Mouse (Mus musculus) limb, embryonic 14.5 days (tissue): ENCODE data around the gene Lime1. TPM values are rescaled to one million over a fixed set of nuclear protein-coding genes. Genes with fewer than 3 reads are reported as not detected.

Source experiments
- ATAC-seq: fragments of 200-750 bp; cut with Nextera tagmentation; 2 replicates; pipeline ENCODE4 v1.8.0; 2017; ENCODE audit warnings: low read depth, moderate number of reproducible peaks, moderate TSS enrichment; ENCODE audit not compliant: low FRiP score
- DNase-seq: peaks from one replicate; pipeline ENCODE4 v3.0.0-alpha.2; 2015; ENCODE audit warnings: low spot score
- H3K27ac ChIP-seq: fragments of 300-500 bp; sonication (generic); replicated peaks from 2 replicates; pipeline ENCODE4 v1.5.1; 2014; ENCODE audit warnings: low read depth, mild to moderate bottlenecking, low read length, moderate library complexity, mixed read lengths
- H3K27me3 ChIP-seq: fragments of 300-500 bp; sonication (generic); 2 replicates; pipeline ENCODE4 v1.6.1; 2014; ENCODE audit warnings: low read length, mixed read lengths; ENCODE audit not compliant: control insufficient read depth, insufficient read depth
- H3K36me3 ChIP-seq: fragments of 300-500 bp; sonication (generic); 2 replicates; pipeline ENCODE4 v1.6.1; 2014; ENCODE audit warnings: mild to moderate bottlenecking, low read length, moderate library complexity, mixed read lengths; ENCODE audit not compliant: control insufficient read depth, insufficient read depth
- H3K4me1 ChIP-seq: fragments of 300-500 bp; sonication (generic); 2 replicates; pipeline ENCODE4 v1.6.1; 2014; ENCODE audit warnings: antibody characterized with exemption, low read length, mixed read lengths; ENCODE audit not compliant: control insufficient read depth, insufficient read depth
- H3K4me2 ChIP-seq: fragments of 300-500 bp; sonication (generic); replicated peaks from 2 replicates; pipeline ENCODE4 v1.6.1; 2014; ENCODE audit warnings: low read depth, mild to moderate bottlenecking, low read length, moderate library complexity; ENCODE audit not compliant: severe bottlenecking
- H3K4me3 ChIP-seq: fragments of 300-500 bp; sonication (generic); replicated peaks from 2 replicates; pipeline ENCODE4 v1.5.1; 2014; ENCODE audit warnings: low read length
- H3K9ac ChIP-seq: fragments of 300-500 bp; sonication (generic); 2 replicates; pipeline ENCODE4 v1.6.1; 2014; ENCODE audit warnings: mild to moderate bottlenecking, low read depth, low read length, moderate library complexity; ENCODE audit not compliant: severe bottlenecking
- H3K9me3 ChIP-seq: fragments of 300-500 bp; sonication (generic); 2 replicates; pipeline ENCODE4 v1.6.1; 2016; ENCODE audit warnings: low read length; ENCODE audit not compliant: control insufficient read depth
- POLR2A ChIP-seq: fragments of 200-500 bp; IDR thresholded peaks from 2 replicates; pipeline ENCODE4 v1.8.0; 2012; ENCODE audit warnings: inconsistent platforms, mild to moderate bottlenecking, moderate library complexity, borderline replicate concordance; ENCODE audit not compliant: insufficient read depth, insufficient read length; ENCODE audit errors: extremely low read depth
- WGBS: fragments of 180-500 bp; shearing (Covaris S2); extraction: QIAGEN DNeasy Blood & Tissue Kit; methylation state at CpG from one replicate; pipeline ENCODE4 v1.1.7; 2014; 5-methylcytosine and 5-hydroxymethylcytosine counted together
- polyA plus RNA-seq, 2 experiments: library from polyadenylated mRNA; depleted of rRNA in 1 of 2; stranded (reverse) in 1 of 2; unstranded in 1 of 2; fragments of >200 nt; fragmentation: Nextera tagmentation in 1 of 2; extraction: Ambion mirVana in 1 of 2; gene quantifications; 2 replicates each; pipeline versions ENCODE4 v1.2.1 to v1.2.3; 2012 to 2014

Lime1 gene
- polyA plus RNA-seq, 2 experiments = 21.3 to 63.3 TPM

DNA sequence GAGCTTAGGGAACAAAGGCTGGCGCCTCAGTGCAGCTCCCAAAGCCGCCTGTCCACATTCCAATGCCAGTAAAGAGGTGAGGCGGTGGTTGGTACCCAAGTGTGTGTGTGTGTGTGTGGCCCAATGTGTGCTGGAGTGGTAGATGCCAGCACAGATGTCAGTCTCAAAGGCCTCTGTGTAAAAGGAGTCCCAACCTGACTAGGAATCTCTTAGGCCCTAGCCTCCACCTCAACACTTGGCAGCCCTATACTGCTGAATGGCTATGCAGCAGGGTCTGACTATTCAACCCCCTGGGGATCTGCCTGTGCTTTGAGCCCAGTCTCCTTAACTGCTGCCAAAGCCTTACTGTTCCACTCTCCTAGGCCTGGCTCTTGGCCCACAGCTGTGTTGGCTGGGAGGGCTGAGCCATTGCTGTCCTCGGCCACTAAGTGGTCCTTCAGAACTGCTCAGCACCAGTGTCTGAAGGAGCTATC is 5.1 kb downstream of the Lime1 start:
- Histone ChIP-seq H3K9ac (no peak overlapping the region; the same call in 1 of the 2 replicates), H3K9me3 (no peaks in the 10 kb centered on the region), H3K27ac (no peak overlapping the region), H3K4me3 (no peak overlapping the region), H3K27me3 (no peaks in the 10 kb centered on the region), H3K36me3 (peaks cover 75% of the 10 kb centered on the region), H3K4me1 (no peaks in the 10 kb centered on the region), H3K4me2 (no peak overlapping the region)
- TF ChIP-seq POLR2A = no peak
- WGBS = 92% methylated on average over 4 of the region's 4 CpGs
- ATAC-seq = no peak
- peak; percentile 63 for DNase-seq

DNA sequence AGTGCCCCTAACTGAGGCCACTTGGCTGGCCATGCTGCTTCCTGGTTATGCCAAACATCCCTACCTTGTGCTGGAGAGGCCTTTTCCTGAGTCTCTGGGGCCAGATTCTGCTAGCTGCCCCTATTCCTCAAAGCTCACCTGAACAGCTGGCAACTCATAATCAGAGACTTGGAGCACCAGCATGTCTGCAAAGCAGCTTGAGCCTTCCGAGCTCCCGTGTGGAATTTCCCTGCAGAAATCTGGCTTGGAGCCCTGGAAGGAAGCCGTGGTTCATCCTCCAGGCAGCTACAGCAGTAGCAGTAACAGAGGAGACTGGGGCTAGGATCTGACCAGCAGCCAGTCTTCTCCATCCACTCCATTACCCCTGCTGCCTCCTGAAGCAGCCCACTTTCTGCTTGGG is 6.0 kb downstream of the Lime1 start:
- no peak overlapping the region for H3K4me2 ChIP-seq
- H3K27me3 ChIP-seq = no peaks in the 10 kb centered on the region
- no peak overlapping the region for H3K4me3 ChIP-seq
- no peaks in the 10 kb centered on the region for H3K4me1 ChIP-seq
- no peak for DNase-seq
- H3K9ac ChIP-seq = no peak overlapping the region
- TF ChIP-seq POLR2A = no peak
- no peaks in the 10 kb centered on the region for H3K9me3 ChIP-seq
- ATAC-seq = no peak
- WGBS = 75% methylated on average over 3 of the region's 3 CpGs
- peaks cover 66% of the 10 kb centered on the region for H3K36me3 ChIP-seq
- 0 out of 2 replicates have a peak overlapping the region, but pooled peaks have one; percentile 8 for H3K27ac ChIP-seq

DNA sequence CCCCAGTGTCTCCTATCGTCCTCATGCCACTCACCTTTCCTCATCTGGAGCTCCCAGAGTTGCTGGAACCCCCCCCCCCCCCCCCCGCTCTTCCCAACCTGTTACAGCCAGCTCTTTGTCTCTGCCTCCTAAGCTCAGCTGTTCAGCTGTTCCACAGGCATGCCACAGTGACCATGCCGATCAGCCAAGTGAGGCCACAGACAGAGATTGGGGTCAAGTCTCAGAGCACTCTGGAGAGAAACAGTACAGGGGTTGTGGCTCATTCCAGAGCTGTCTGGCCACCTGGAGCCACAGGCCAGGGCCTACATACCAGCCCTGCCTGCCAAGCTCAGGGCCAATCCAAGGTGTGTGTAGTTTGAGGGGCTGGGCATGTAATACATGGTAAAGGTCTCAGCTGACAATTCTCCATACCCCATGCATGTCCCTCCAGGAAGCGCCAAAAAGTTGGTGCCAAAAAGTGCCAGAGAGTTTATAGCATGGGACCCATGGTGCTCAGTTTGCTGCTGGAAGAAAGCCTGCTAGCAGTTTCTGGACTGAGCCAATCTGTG is 6.9 kb downstream of the Lime1 start:
- DNase-seq = no peak
- Histone ChIP-seq H3K27me3 (no peaks in the 10 kb centered on the region), H3K4me2 (no peak overlapping the region), H3K9me3 (no peaks in the 10 kb centered on the region), H3K36me3 (peaks cover 60% of the 10 kb centered on the region), H3K9ac (no peak overlapping the region), H3K4me1 (no peaks in the 10 kb centered on the region), H3K4me3 (no peak overlapping the region), H3K27ac (no peak overlapping the region)
- no peak for ATAC-seq
- 83% methylated on average over 3 of the region's 4 CpGs for WGBS
- TF ChIP-seq POLR2A = no peak

DNA sequence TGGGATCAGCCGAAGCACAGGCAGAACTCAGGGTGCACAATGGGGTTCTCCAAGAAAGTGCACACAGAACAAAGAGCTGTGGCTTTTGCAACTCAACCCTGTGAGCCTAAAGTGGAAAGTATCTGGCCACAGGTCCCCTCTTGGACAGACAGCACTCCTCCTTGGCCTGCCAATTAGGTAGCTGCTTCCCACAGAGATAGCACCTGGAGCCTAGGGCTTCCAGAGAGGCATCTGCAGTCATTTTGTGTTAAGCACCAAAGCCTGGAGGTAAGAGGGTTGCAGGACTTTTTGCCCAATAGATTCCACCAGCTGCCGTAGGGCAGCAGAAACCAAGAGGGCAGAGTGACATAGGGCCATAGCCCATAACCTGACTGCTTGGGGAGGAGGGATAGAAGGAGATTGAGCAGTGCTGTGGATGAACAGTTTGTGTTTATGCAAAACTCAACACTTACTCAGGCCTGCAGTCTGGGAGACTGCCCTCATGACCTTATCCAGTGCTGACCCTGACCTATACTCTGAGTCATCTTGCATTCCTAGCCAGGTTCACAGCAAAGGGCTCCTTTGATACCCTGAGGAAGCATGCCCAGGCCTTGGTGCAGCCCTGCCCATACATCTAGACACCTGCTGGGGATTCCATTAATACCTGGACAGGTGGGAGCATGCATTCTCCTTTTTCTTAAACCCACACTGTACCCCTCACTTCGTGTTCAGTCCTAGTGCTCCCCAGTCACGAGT is 10.4 kb downstream of the Lime1 start:
- Histone ChIP-seq H3K36me3 (peaks cover 25% of the 10 kb centered on the region), H3K9ac (no peak overlapping the region), H3K4me3 (no peak overlapping the region), H3K9me3 (no peaks in the 10 kb centered on the region), H3K27ac (no peak overlapping the region), H3K4me1 (no peaks in the 10 kb centered on the region), H3K27me3 (no peaks in the 10 kb centered on the region), H3K4me2 (no peak overlapping the region)
- ATAC-seq (no peak), DNase-seq (no peak)
- no peak for TF ChIP-seq POLR2A
- 76% methylated on average over 4 of the region's 4 CpGs for WGBS

- H3K36me3 ChIP-seq = peaks cover 18% of the 10 kb centered on the region
- no peak overlapping the region for H3K9ac ChIP-seq
- DNase-seq (no peak), ATAC-seq (no peak)
- H3K9me3 ChIP-seq = no peaks in the 10 kb centered on the region
- no peak overlapping the region for H3K4me2 ChIP-seq
- no peaks in the 10 kb centered on the region for H3K4me1 ChIP-seq
- no peak overlapping the region for H3K4me3 ChIP-seq
- H3K27me3 ChIP-seq = no peaks in the 10 kb centered on the region
- TF ChIP-seq POLR2A = no peak
- WGBS = 90% methylated on average over 15 of the region's 15 CpGs
- no peak overlapping the region for H3K27ac ChIP-seq
Observed at GRCm38 (mm10) chr2:181391022-181391421, 11.1 kb downstream of the Lime1 start.
